Mouse (Mus musculus): ENCODE measurements around the gene Csrnp3.

GRCm38 (mm10) chr2:65826314-65826713, 19.3 kb upstream of the Csrnp3 start:
- no peak for TF ChIP-seq CTCF (IDR thresholded peaks at IDR 0.05; ENCODE audit: extremely low read depth, insufficient read depth, insufficient read length, insufficient replicate concordance)
- no peak for TF ChIP-seq POLR2A (IDR thresholded peaks at IDR 0.05; ENCODE audit: low read depth, low read length)

All from spleen, adult 2 months (tissue).